Mouse (Mus musculus) ES-Bruce4 (cell line): ENCODE data around the gene Smoc2. TPM values are rescaled to one million over a fixed set of nuclear protein-coding genes. Genes with fewer than 3 reads are reported as not detected.

Experiments used
- H3K27ac ChIP-seq: 2 replicates; pipeline ENCODE4 v1.5.1; 2012; ENCODE audit warnings: low read length, inconsistent platforms; ENCODE audit not compliant: insufficient read depth
- H3K27me3 ChIP-seq: 2 replicates; pipeline ENCODE4 v1.6.1; 2012; ENCODE audit warnings: mild to moderate bottlenecking, low read length, inconsistent platforms; ENCODE audit not compliant: control insufficient read depth, poor library complexity, insufficient read depth, severe bottlenecking
- H3K36me3 ChIP-seq: 2 replicates; pipeline ENCODE4 v1.6.1; 2012; ENCODE audit warnings: inconsistent platforms, mild to moderate bottlenecking, low read length, moderate library complexity; ENCODE audit not compliant: control insufficient read depth, poor library complexity, insufficient read depth, severe bottlenecking
- H3K4me1 ChIP-seq: one replicate; pipeline ENCODE4 v1.8.1; 2011; ENCODE audit warnings: low read length; ENCODE audit not compliant: control insufficient read depth, insufficient read depth
- H3K4me3 ChIP-seq: 2 replicates; pipeline ENCODE4 v1.5.1; 2011; ENCODE audit warnings: low read depth, mild to moderate bottlenecking, low read length
- H3K9ac ChIP-seq: 2 replicates; pipeline ENCODE4 v1.6.1; 2012; ENCODE audit warnings: low read depth, mild to moderate bottlenecking, inconsistent platforms; ENCODE audit not compliant: poor library complexity, severe bottlenecking
- H3K9me3 ChIP-seq: replicated peaks from 2 replicates; pipeline ENCODE4 v1.6.1; 2012; ENCODE audit warnings: mild to moderate bottlenecking, low read length, inconsistent platforms; ENCODE audit not compliant: control insufficient read depth, poor library complexity, insufficient read depth, severe bottlenecking
- CTCF ChIP-seq: IDR thresholded peaks from one replicate; pipeline ENCODE4 v1.8.1; 2011; ENCODE audit warnings: low read depth, low read length
- EP300 ChIP-seq: IDR thresholded peaks from 2 replicates; pipeline ENCODE4 v1.6.1; 2011; ENCODE audit warnings: low read depth, low read length; ENCODE audit not compliant: insufficient read depth
- POLR2A ChIP-seq: IDR thresholded peaks from one replicate; pipeline ENCODE4 v1.8.1; 2011; ENCODE audit warnings: low read length; ENCODE audit not compliant: insufficient read depth
- polyA plus RNA-seq: library from polyadenylated mRNA; stranded (reverse); fragments of >200 nt; gene quantifications from 2 replicates; pipeline ENCODE4 v1.2.4, GENCODE M21; 2011; ENCODE audit warnings: low read depth; ENCODE audit not compliant: missing spikeins, insufficient read depth, insufficient read length

The Smoc2 gene
- polyA plus RNA-seq, 1 experiment: 1.2 TPM

- H3K27ac ChIP-seq: no peak overlapping the region
- no peak overlapping the region; the same call in 1 of the 2 replicates for H3K9ac ChIP-seq
- H3K36me3 ChIP-seq: no peaks in the 10 kb centered on the region
- H3K4me3 ChIP-seq: peak overlapping the region; percentile 50
- TF ChIP-seq POLR2A (no peak), CTCF (no peak), EP300 (no peak)
- H3K27me3 ChIP-seq: peaks cover 12% of the 10 kb centered on the region
- H3K9me3 ChIP-seq: no peaks in the 10 kb centered on the region
- no peaks in the 10 kb centered on the region for H3K4me1 ChIP-seq
Measured at GRCm38 (mm10) chr17:14280425-14280833, 1.1 kb downstream of the Smoc2 start.

GRCm38 (mm10) chr17:14288015-14288616, 8.8 kb downstream of the Smoc2 start:
- H3K27me3 ChIP-seq: no peaks in the 10 kb centered on the region
- TF ChIP-seq CTCF (peak; percentile 93), POLR2A (no peak), EP300 (no peak)
- H3K36me3 ChIP-seq: no peaks in the 10 kb centered on the region

GRCm38 (mm10) chr17:14293617-14294016, 14.3 kb downstream of the Smoc2 start:
- Histone ChIP-seq H3K9ac (no peak overlapping the region), H3K4me3 (no peak overlapping the region), H3K9me3 (no peaks in the 10 kb centered on the region), H3K27me3 (no peaks in the 10 kb centered on the region), H3K27ac (no peak overlapping the region), H3K4me1 (no peaks in the 10 kb centered on the region), H3K36me3 (no peaks in the 10 kb centered on the region)
- no peak for TF ChIP-seq CTCF
- no peak for TF ChIP-seq POLR2A
- no peak for TF ChIP-seq EP300

More at GRCm38 (mm10) chr17:14288015-14288616, 8.8 kb downstream of the Smoc2 start:
- no peaks in the 10 kb centered on the region for H3K4me1 ChIP-seq
- H3K9ac ChIP-seq: no peak overlapping the region
- no peak overlapping the region for H3K4me3 ChIP-seq
- no peak overlapping the region for H3K27ac ChIP-seq
- H3K9me3 ChIP-seq: no peaks in the 10 kb centered on the region

GRCm38 (mm10) chr17:14295146-14295545, 15.8 kb downstream of the Smoc2 start:
- H3K4me1 ChIP-seq: no peaks in the 10 kb centered on the region
- no peak overlapping the region for H3K4me3 ChIP-seq
- no peaks in the 10 kb centered on the region for H3K27me3 ChIP-seq
- H3K9me3 ChIP-seq: no peaks in the 10 kb centered on the region
- TF ChIP-seq EP300 (no peak), CTCF (no peak), POLR2A (no peak)
- H3K36me3 ChIP-seq: no peaks in the 10 kb centered on the region
- no peak overlapping the region for H3K9ac ChIP-seq
- no peak overlapping the region for H3K27ac ChIP-seq

- Histone ChIP-seq H3K36me3 (no peaks in the 10 kb centered on the region), H3K4me3 (no peak overlapping the region), H3K27me3 (no peaks in the 10 kb centered on the region), H3K4me1 (peaks cover 3% of the 10 kb centered on the region), H3K9ac (no peak overlapping the region), H3K9me3 (no peaks in the 10 kb centered on the region), H3K27ac (no peak overlapping the region)
- no peak for TF ChIP-seq POLR2A
Measured at GRCm38 (mm10) chr17:14300361-14300760, 21.1 kb downstream of the Smoc2 start.

- H3K36me3 ChIP-seq: no peaks in the 10 kb centered on the region
- no peak overlapping the region for H3K4me3 ChIP-seq
- H3K27me3 ChIP-seq: no peaks in the 10 kb centered on the region
- no peaks in the 10 kb centered on the region for H3K9me3 ChIP-seq
- no peak overlapping the region for H3K27ac ChIP-seq
- H3K4me1 ChIP-seq: peaks cover 3% of the 10 kb centered on the region
- TF ChIP-seq EP300: peak; percentile 66; the same call in 1 of the 2 replicates
- no peak for TF ChIP-seq POLR2A
- no peak for TF ChIP-seq CTCF
- no peak overlapping the region for H3K9ac ChIP-seq
Measured at GRCm38 (mm10) chr17:14301491-14302344, 22.4 kb downstream of the Smoc2 start.
